Mouse (Mus musculus) erythroblast, adult 5-6 weeks (primary cell): ENCODE results near the gene Ubtd2. TPM values are rescaled to one million over a fixed set of nuclear protein-coding genes. Genes with fewer than 3 reads are reported as not detected.

Experiments
- ATAC-seq: replicated peaks from 2 replicates; pipeline ENCODE4 v1.8.0; 2016; ENCODE audit warnings: moderate number of reproducible peaks, mild to moderate bottlenecking, moderate TSS enrichment, inconsistent platforms; ENCODE audit not compliant: poor library complexity, low FRiP score, severe bottlenecking
- total RNA-seq, 2 experiments: library from RNA; stranded (forward) in 1 of 2; stranded (reverse) in 1 of 2; fragments of 150-400 nt in 1 of 2; fragments of 200-764, 138-1000 nt in 1 of 2; gene quantifications; 2 replicates each; pipeline versions ENCODE4 v1.2.3 to v1.2.4; 2015 to 2017; ENCODE audit warnings: low replicate concordance in 2 of 2

The Ubtd2 gene
- total RNA-seq, 2 experiments from 2014 or later, result 0.58 TPM; not detected in 1

GRCm38 (mm10) chr11:32558026-32558425, 102.9 kb downstream of the Ubtd2 start:
- ATAC-seq, result no peak

GRCm38 (mm10) chr11:32558677-32559076, 103.5 kb downstream of the Ubtd2 start:
- no peak for ATAC-seq

- ATAC-seq, result no peak
Measured at GRCm38 (mm10) chr11:32560015-32560770, 105.0 kb downstream of the Ubtd2 start.

DNA sequence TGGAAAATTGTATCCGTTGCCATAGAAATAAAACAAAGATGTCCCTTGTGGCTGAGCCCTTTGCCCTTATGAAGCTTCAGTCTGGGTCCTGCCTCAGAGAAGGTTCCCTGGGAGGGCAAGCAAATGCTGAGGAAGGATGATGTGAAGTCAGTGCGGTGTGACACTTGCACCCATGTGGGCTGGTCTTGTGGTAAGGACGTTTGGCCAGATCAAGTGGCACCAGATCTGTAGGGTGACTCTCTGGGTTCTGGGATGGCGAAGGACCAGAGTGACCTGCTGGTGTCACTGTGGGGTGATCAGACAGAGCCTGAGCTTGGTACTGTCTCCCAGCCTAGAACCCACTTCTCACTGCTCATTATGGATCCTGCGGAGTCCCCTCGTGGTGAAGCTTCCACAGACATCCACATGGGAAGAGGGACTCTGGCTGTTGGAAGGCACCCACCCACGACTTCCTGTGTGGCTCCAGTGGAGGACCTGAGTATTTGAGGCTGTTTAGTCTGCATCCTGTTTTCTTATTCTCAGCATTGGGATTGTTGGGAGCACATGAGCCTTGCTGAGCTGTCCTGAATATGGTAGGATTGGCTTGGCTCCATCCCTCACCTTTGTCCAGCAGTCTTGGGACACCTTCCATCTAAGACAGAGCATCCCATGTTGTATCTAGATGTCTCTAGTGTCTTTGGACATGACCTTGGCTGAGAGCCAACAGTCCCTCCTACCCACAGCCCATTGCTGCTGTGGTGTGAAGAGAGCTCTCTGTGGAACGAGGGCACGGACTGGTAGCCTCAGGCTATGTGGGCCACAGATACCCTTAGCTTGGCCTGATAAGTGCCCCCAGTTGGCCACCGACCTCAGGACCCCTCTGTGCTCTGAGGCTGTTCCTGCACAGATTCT, 106.5 kb downstream of the Ubtd2 start:
- ATAC-seq, result no peak

- no peak for ATAC-seq
Measured at GRCm38 (mm10) chr11:32562706-32563105, 107.5 kb downstream of the Ubtd2 start.

DNA sequence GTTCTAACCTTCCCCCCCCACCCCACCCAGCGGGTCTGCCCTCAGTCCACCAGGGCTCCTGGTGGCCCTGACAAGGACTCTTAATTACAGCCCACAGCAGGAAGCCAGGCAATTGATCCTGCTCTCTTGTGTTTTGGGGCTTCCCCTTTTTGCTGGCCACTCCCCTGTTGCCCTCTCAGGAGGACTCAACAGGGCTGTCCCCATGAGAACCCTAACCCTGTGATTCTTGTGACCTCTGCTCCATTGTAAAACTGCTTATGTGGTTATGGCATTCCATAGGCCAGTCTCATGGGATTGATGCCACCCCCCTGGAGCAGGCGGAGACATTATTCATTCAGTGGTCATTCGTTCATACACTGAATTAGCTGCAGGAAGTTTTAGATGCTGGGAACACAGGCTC, 108.5 kb downstream of the Ubtd2 start:
- ATAC-seq, result no peak

DNA sequence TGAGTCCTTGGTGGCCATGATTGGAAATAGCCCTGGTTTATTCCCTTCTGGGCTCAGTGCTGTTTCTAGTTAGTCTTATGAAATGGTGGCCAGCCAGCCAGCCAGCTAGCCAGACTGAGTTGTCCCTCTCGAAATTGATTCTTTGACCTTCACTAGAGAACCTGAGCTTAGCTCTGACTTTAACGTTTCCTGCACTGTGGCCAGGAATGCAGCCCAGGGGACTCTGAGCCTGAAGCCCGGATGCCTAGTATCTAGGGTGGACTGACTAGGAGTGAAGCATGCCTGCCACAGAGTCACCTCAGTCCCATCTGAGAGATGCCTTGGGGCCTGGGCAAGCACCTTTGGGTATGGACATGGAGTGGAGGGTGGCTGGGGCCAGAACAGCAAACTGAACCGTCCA, 109.5 kb downstream of the Ubtd2 start:
- no peak for ATAC-seq

GRCm38 (mm10) chr11:32565088-32565487, 109.9 kb downstream of the Ubtd2 start:
- ATAC-seq, result no peak

DNA sequence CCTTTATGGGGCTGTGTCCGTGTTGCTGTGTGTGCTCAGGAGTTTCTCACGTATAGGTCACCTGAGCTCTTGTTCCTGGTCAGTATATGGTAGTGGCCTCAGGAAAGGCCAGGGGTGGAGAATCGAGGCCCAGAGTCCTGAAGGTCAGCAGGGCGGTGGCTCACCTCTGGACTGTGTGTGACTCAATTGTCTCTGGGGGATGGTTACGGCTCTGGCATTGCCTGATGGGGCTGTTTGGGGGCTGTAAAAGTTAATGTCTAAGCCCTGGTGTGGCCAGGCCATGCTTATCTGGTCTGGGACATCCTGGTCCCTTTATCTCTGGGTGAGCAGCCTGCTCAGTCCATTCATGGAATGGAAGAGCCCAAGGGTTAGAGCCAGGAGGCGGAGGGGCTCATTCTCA, 111.0 kb downstream of the Ubtd2 start:
- ATAC-seq, result no peak

Other genes with a start within 250 kb of the Ubtd2 start
- 64.4 and 68.3 TPM in 2 replicates for gene Snrnp25, start 250.0 kb upstream of the Ubtd2 start, total RNA-seq (2015; ENCODE audit: low replicate concordance)
- 29.9 and 61.1 TPM in 2 replicates for gene Snrnp25, start 250.0 kb upstream of the Ubtd2 start, total RNA-seq (2017; ENCODE audit: low replicate concordance)
- not detected in 2 replicates for gene Rhbdf1, start 233.1 kb upstream of the Ubtd2 start, total RNA-seq (2015; ENCODE audit: low replicate concordance)
- 1.2 and 7.5 TPM in 2 replicates for gene Rhbdf1, start 233.1 kb upstream of the Ubtd2 start, total RNA-seq (2017; ENCODE audit: low replicate concordance)
- gene Mpg, start 228.9 kb upstream of the Ubtd2 start, total RNA-seq (2015; ENCODE audit: low replicate concordance), result 21.3 and 22.1 TPM in 2 replicates
- 29.0 and 33.3 TPM in 2 replicates for gene Mpg, start 228.9 kb upstream of the Ubtd2 start, total RNA-seq (2017; ENCODE audit: low replicate concordance)
- gene Nprl3, start 187.7 kb upstream of the Ubtd2 start, total RNA-seq (2015; ENCODE audit: low replicate concordance), result 58.0 and 62.7 TPM in 2 replicates
- 166 and 187 TPM in 2 replicates for gene Nprl3, start 187.7 kb upstream of the Ubtd2 start, total RNA-seq (2017; ENCODE audit: low replicate concordance)
- 7.9 and 8.8 TPM in 2 replicates for gene Hba-x, start 179.0 kb upstream of the Ubtd2 start, total RNA-seq (2015; ENCODE audit: low replicate concordance)
- 0.68 and 2.2 TPM in 2 replicates for gene Hba-x, start 179.0 kb upstream of the Ubtd2 start, total RNA-seq (2017; ENCODE audit: low replicate concordance)
- gene Hba-a1, start 171.9 kb upstream of the Ubtd2 start, total RNA-seq (2015; ENCODE audit: low replicate concordance), result 59,368 and 63,767 TPM in 2 replicates
- 14,861 and 24,674 TPM in 2 replicates for gene Hba-a1, start 171.9 kb upstream of the Ubtd2 start, total RNA-seq (2017; ENCODE audit: low replicate concordance)
- 294 and 334 TPM in 2 replicates for gene Hbq1b, start 168.4 kb upstream of the Ubtd2 start, total RNA-seq (2015; ENCODE audit: low replicate concordance)
- gene Hbq1b, start 168.4 kb upstream of the Ubtd2 start, total RNA-seq (2017; ENCODE audit: low replicate concordance), result 138 and 139 TPM in 2 replicates
- gene Hba-a2, start 158.9 kb upstream of the Ubtd2 start, total RNA-seq (2015; ENCODE audit: low replicate concordance), result 143,341 and 149,783 TPM in 2 replicates
- 224,706 and 268,423 TPM in 2 replicates for gene Hba-a2, start 158.9 kb upstream of the Ubtd2 start, total RNA-seq (2017; ENCODE audit: low replicate concordance)
- 28.2 and 42.2 TPM in 2 replicates for gene Hbq1a, start 155.3 kb upstream of the Ubtd2 start, total RNA-seq (2015; ENCODE audit: low replicate concordance)
- gene Hbq1a, start 155.3 kb upstream of the Ubtd2 start, total RNA-seq (2017; ENCODE audit: low replicate concordance), result 17.0 and 21.0 TPM in 2 replicates
- gene Sh3pxd2b, start 107.5 kb upstream of the Ubtd2 start, total RNA-seq (2015; ENCODE audit: low replicate concordance), result 0.42 and 0.96 TPM in 2 replicates
- gene Sh3pxd2b, start 107.5 kb upstream of the Ubtd2 start, total RNA-seq (2017; ENCODE audit: low replicate concordance), result 0.28 and 0.85 TPM in 2 replicates
- gene Efcab9, start 76.7 kb downstream of the Ubtd2 start, total RNA-seq (2015; ENCODE audit: low replicate concordance), result not detected in 2 replicates
- gene Efcab9, start 76.7 kb downstream of the Ubtd2 start, total RNA-seq (2017; ENCODE audit: low replicate concordance), result not detected in 2 replicates
- gene Stk10, start 77.9 kb downstream of the Ubtd2 start, total RNA-seq (2015; ENCODE audit: low replicate concordance), result 11.5 and 18.3 TPM in 2 replicates
- gene Stk10, start 77.9 kb downstream of the Ubtd2 start, total RNA-seq (2017; ENCODE audit: low replicate concordance), result 9.9 and 19.2 TPM in 2 replicates
- 11.7 and 17.1 TPM in 2 replicates for gene Fbxw11, start 187.4 kb downstream of the Ubtd2 start, total RNA-seq (2015; ENCODE audit: low replicate concordance)
- gene Fbxw11, start 187.4 kb downstream of the Ubtd2 start, total RNA-seq (2017; ENCODE audit: low replicate concordance), result 10.7 and 12.9 TPM in 2 replicates